Mouse (Mus musculus): ENCODE data around the gene Rhox3g.
"Not testable (repeated sequence)": the region's sequence is repeated elsewhere in the genome, so short reads cannot be mapped to it uniquely, and the experiment has no call there.

The Rhox3g gene

GRCm38 (mm10) chrX:37628512-37628911, at the start of gene Rhox3g:
TSS of gene Rhox3g (minus strand) at chrX:37628612.
- DNase-seq (ENCODE audit: low read depth): not testable (repeated sequence)

DNA sequence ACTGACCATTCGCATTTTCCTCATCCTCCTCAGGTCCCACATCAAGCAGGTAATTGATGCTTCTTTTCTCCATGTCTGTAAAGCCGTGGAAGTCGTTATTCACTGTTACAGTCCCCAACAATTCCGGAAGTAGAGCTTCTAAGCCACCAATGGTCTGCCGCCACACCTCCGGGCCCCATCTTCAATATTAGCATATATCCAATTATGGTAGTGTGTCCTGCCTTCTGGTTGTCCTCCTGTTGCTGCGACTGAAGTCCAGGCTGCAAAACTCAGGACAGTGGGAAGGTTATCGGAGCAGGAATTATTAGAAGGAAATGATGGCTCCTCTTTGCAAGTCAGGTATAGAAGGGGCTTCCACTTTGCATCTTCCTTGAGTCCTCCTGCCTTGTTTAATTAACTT, 44.8 kb upstream of the Rhox3g start, which contains the start of gene Rhox2h:
Gene Rhox2h (minus strand): TSS at position 101 of the 400 bp plus-strand sequence.
- not testable (repeated sequence) for DNase-seq (ENCODE audit: low read depth)

GRCm38 (mm10) chrX:37668664-37669063, 40.3 kb upstream of the Rhox3g start, which contains the start of gene Rhox3h:
TSS of gene Rhox3h (minus strand) at chrX:37668764.
- DNase-seq (ENCODE audit: low read depth): not testable (repeated sequence)

- not testable (repeated sequence) for DNase-seq (ENCODE audit: low read depth)
Observed at GRCm38 (mm10) chrX:37651227-37651626, 22.8 kb upstream of the Rhox3g start, which contains the start of gene Rhox4g. TSS of gene Rhox4g (minus strand) at chrX:37651327.

DNA sequence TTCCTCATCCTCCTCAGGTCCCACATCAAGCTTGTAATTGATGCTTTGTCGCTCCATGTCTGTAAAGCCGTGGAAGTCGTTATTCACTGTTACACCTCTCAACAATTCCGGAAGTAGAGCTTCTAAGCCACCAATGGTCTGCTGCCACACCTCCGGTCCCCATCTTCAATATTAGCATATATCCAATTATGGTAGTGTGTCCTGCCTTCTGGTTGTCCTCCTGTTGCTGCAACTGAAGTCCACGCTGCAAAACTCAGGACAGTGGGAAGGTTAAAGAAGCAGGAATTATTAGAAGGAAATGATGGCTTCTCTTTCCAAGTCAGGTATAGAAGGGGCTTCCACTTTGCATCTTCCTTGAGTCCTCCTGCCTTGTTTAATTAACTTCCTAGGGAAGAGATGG, 15.0 kb upstream of the Rhox3g start, which contains the start of gene Rhox2g:
Gene Rhox2g (minus strand): TSS at position 101 of the 400 bp plus-strand sequence.
- DNase-seq (ENCODE audit: low read depth): not testable (repeated sequence)

DNA sequence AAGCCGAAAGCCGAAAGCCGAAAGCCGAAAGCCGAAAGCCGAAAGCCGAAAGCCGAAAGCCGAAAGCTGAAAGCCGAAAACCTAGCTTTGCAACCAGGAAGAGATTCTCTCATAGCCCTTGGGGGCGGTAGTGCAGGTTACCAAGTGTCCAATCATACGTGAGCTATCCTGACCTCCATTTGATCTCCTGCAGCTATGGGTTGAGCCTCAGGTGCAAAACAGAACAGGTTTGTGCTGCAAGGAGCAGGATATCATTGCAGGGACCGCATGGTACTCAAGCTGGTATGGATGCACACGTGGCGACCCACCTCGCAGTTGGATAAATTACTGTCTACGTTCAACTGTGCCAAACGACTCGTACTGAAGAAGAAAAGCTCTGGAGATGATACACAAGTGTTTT, 20.8 kb downstream of the Rhox3g start, which contains the start of gene Rhox4f:
Gene Rhox4f (minus strand): TSS at position 101 of the 400 bp plus-strand sequence.
- DNase-seq (ENCODE audit: low read depth): not testable (repeated sequence)

GRCm38 (mm10) chrX:37580692-37581091, 47.7 kb downstream of the Rhox3g start, which contains the start of gene Rhox3f:
TSS of gene Rhox3f (plus strand) at chrX:37580992.
- DNase-seq (ENCODE audit: low read depth): not testable (repeated sequence)

Data from c-Kit-positive CD71-positive TER-119-negative erythroid progenitor cells, embryonic 14.5 days (primary cell).